Mouse (Mus musculus) gonadal fat pad, adult 2 months (tissue): ENCODE measurements around the gene Dlx6. TPM values are rescaled to one million over a fixed set of nuclear protein-coding genes. Genes with fewer than 3 reads are reported as not detected.

ENCODE experiments used
- DNase-seq: peaks from one replicate; pipeline ENCODE4 v3.0.0-alpha.2; 2012; ENCODE audit warnings: low read depth
- polyA plus RNA-seq: library from polyadenylated mRNA; depleted of rRNA; stranded (reverse); fragments of >200 nt; gene quantifications from 2 replicates; pipeline ENCODE4 v1.2.3, GENCODE M21; 2012; rRNA removed

Dlx6 gene
- 0.15 TPM in 1 of 2 replicates, not detected in the other for polyA plus RNA-seq

GRCm38 (mm10) chr6:6863160-6863870, at the start of gene Dlx6:
Gene Dlx6, plus strand, starts transcription at chr6:6863334.
- no peak for DNase-seq

GRCm38 (mm10) chr6:6816821-6817220, 46.3 kb upstream of the Dlx6 start:
- no peak for DNase-seq

- no peak for DNase-seq
Measured at GRCm38 (mm10) chr6:6818036-6818788, 44.9 kb upstream of the Dlx6 start.

- no peak for DNase-seq
Measured at GRCm38 (mm10) chr6:6819134-6819533, 44.0 kb upstream of the Dlx6 start.

- no peak for DNase-seq
Measured at GRCm38 (mm10) chr6:6825313-6825712, 37.8 kb upstream of the Dlx6 start.

GRCm38 (mm10) chr6:6826861-6827260, 36.3 kb upstream of the Dlx6 start:
- DNase-seq: no peak

- no peak for DNase-seq
Measured at GRCm38 (mm10) chr6:6830446-6830845, 32.7 kb upstream of the Dlx6 start.

- DNase-seq: no peak
Measured at GRCm38 (mm10) chr6:6833301-6833700, 29.8 kb upstream of the Dlx6 start.

GRCm38 (mm10) chr6:6848541-6848940, 14.6 kb upstream of the Dlx6 start:
- no peak for DNase-seq

- no peak for DNase-seq
Measured at GRCm38 (mm10) chr6:6849744-6850143, 13.4 kb upstream of the Dlx6 start.

- no peak for DNase-seq
Measured at GRCm38 (mm10) chr6:6850324-6851060, 12.6 kb upstream of the Dlx6 start.

GRCm38 (mm10) chr6:6851166-6851565, 12.0 kb upstream of the Dlx6 start:
- no peak for DNase-seq

- no peak for DNase-seq
Measured at GRCm38 (mm10) chr6:6852944-6853343, 10.2 kb upstream of the Dlx6 start.

GRCm38 (mm10) chr6:6854176-6854575, 9.0 kb upstream of the Dlx6 start:
- no peak for DNase-seq

GRCm38 (mm10) chr6:6854902-6855745, 8.0 kb upstream of the Dlx6 start:
- no peak for DNase-seq

- no peak for DNase-seq
Measured at GRCm38 (mm10) chr6:6855746-6856185, 7.4 kb upstream of the Dlx6 start.

GRCm38 (mm10) chr6:6856316-6856715, 6.8 kb upstream of the Dlx6 start:
- DNase-seq: no peak

GRCm38 (mm10) chr6:6856881-6857280, 6.3 kb upstream of the Dlx6 start:
- no peak for DNase-seq

- DNase-seq: no peak
Measured at GRCm38 (mm10) chr6:6857766-6858165, 5.4 kb upstream of the Dlx6 start.

GRCm38 (mm10) chr6:6858571-6858970, 4.6 kb upstream of the Dlx6 start:
- DNase-seq: no peak

- DNase-seq: no peak
Measured at GRCm38 (mm10) chr6:6859111-6859949, 3.8 kb upstream of the Dlx6 start.
